In the genomic region with DNA sequence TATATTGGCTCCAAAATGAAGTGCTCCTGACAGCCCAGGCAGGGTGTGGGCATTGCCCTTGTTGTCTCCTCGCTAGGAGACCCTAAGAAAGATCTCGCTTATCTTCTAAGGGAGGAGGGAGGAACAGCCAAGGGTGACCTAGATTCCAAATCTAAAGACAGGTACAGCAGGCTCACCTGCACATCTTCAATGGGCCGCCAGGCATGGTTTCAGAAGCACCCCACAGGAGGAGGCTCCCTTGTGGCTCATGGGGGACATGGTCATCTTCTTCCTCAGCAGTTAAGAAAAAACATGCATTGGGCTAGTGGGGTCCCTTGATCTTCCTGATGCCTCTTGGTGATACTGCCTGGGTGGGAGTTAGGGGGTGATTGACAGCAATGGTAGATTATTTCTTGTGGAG, we compare ENCODE assay signal across 10 mouse cellular contexts.
DNase-seq lines count a peak whose midpoint lies in the region; ATAC-seq and TF ChIP-seq lines count a peak whose summit lies in the region.
"Had no signal": no experiment of that assay in that cellular context is flagged by ENCODE, and none has a peak within 500 bp of the region (broad histone marks: within the 10 kb centered on the region; RNA-seq: fewer than 3 reads in every experiment).

No protein-coding gene starts in this region.

- peak overlapping the region; percentile 58 for H3K4me3 ChIP-seq in gastrocnemius, adult 2 months
- no peak overlapping the region for H3K4me3 ChIP-seq in neural tube, embryonic 12.5 days
- no peak overlapping the region for H3K4me3 ChIP-seq in midbrain, embryonic 15.5 days
- H3K4me3 ChIP-seq: liver, embryonic 15.5 days had no signal

- no peaks in the 10 kb centered on the region for H3K27me3 ChIP-seq in neural tube, embryonic 12.5 days (replicated peaks)
- no peaks in the 10 kb centered on the region for H3K27me3 ChIP-seq in midbrain, embryonic 15.5 days (replicated peaks)
- H3K27me3 ChIP-seq: liver, embryonic 15.5 days; Patski had no signal

- peak overlapping the region; percentile 93 for H3K27ac ChIP-seq in gastrocnemius, adult 2 months
- no peak overlapping the region for H3K27ac ChIP-seq in neural tube, embryonic 12.5 days
- H3K27ac ChIP-seq in midbrain, embryonic 15.5 days, result peak overlapping the region; percentile 78
- H3K27ac ChIP-seq: liver, embryonic 15.5 days had no signal

- no peak for DNase-seq in gastrocnemius, adult 2 months
- no peak for DNase-seq in gastrocnemius, postnatal 4 days (ENCODE audit: low spot score in 2 of 2)
- no peak for DNase-seq in neural tube, embryonic 10.5 days (ENCODE audit: extremely low spot score, low spot score)
- peak; percentile 40 to 57 for DNase-seq in thymus, postnatal 36 days
- DNase-seq in gastrocnemius, adult 18-20 months (ENCODE audit: low spot score), result no peak
- DNase-seq in ovary, postnatal 10 days (ENCODE audit: low spot score), result no peak

- H3K9ac ChIP-seq in neural tube, embryonic 12.5 days, result no peak overlapping the region; the same call in 1 of the 2 replicates
- no peak overlapping the region for H3K9ac ChIP-seq in midbrain, embryonic 15.5 days
- H3K9ac ChIP-seq: liver, embryonic 15.5 days had no signal

- WGBS in neural tube, embryonic 12.5 days, result 55% methylated on average over 3 of the region's 3 CpGs
- 65% methylated on average over 3 of the region's 3 CpGs for WGBS in midbrain, embryonic 15.5 days

- no peaks in the 10 kb centered on the region for H3K36me3 ChIP-seq in neural tube, embryonic 12.5 days
- no peaks in the 10 kb centered on the region for H3K36me3 ChIP-seq in midbrain, embryonic 15.5 days (replicated peaks)
- H3K36me3 ChIP-seq: liver, embryonic 15.5 days had no signal

- TF ChIP-seq CTCF in gastrocnemius, adult 2 months (IDR thresholded peaks at IDR 0.05), result no peak

- peak overlapping the region; percentile 42 for H3K4me2 ChIP-seq in neural tube, embryonic 12.5 days (replicated peaks)
- H3K4me2 ChIP-seq in midbrain, embryonic 15.5 days, result no peak overlapping the region
- H3K4me2 ChIP-seq: liver, embryonic 15.5 days had no signal

- peaks cover 36% of the 10 kb centered on the region for H3K4me1 ChIP-seq in neural tube, embryonic 12.5 days
- peaks cover 41% of the 10 kb centered on the region for H3K4me1 ChIP-seq in midbrain, embryonic 15.5 days

- H3K9me3 ChIP-seq in neural tube, embryonic 12.5 days, result no peaks in the 10 kb centered on the region
- no peaks in the 10 kb centered on the region for H3K9me3 ChIP-seq in midbrain, embryonic 15.5 days
- H3K9me3 ChIP-seq: liver, embryonic 15.5 days had no signal

- ATAC-seq in neural tube, embryonic 12.5 days (ENCODE audit: low FRiP score, low read depth), result no peak
- peak; percentile 34; the same call in 1 of the 2 replicates for ATAC-seq in midbrain, embryonic 15.5 days (replicated peaks)

- intact Hi-C loops in gastrocnemius, adult 2 months (cut with DNase I), result loop anchor here (2.0 kb wide), 2 partner anchors 21 to 71 kb away; a partner anchor contains a TSS

Comparison
In these comparisons a context has a peak if more than half of its experiments do, and no peak if none do; other contexts are left out.
1. DNase-seq: peak in thymus, postnatal 36 days (2 of 2); none in gastrocnemius, adult 2 months (single experiment), gastrocnemius, postnatal 4 days (0 of 2), neural tube, embryonic 10.5 days (single experiment), gastrocnemius, adult 18-20 months (single experiment) and ovary, postnatal 10 days (single experiment).